Mouse (Mus musculus) macrophage (primary cell): ENCODE measurements around the gene Slc2a4. TPM values are rescaled to one million over a fixed set of nuclear protein-coding genes. Genes with fewer than 3 reads are reported as not detected.
A peak's percentile ranks its signal among the peaks of the same experiment; 100 is the strongest.

ENCODE experiments used
- H3K27ac ChIP-seq: fragments of 350-480 bp; formaldehyde crosslinking; 2 replicates; pipeline ENCODE4 v1.9.0; 2021
- H3K36me3 ChIP-seq: fragments of 350-480 bp; formaldehyde crosslinking; 2 replicates; pipeline ENCODE4 v1.9.0; 2021; ENCODE audit errors: inconsistent target
- H3K4me3 ChIP-seq: fragments of 350-480 bp; formaldehyde crosslinking; 2 replicates; pipeline ENCODE4 v1.9.0; 2021; ENCODE audit errors: inconsistent target
- H3K79me2 ChIP-seq: fragments of 350-480 bp; formaldehyde crosslinking; 2 replicates; pipeline ENCODE4 v1.9.0; 2021; ENCODE audit errors: inconsistent target
- WGBS: methylation state at CpG from one replicate; pipeline ENCODE4 v1.1.7; 2026; ENCODE audit warnings: inconsistent platforms; ENCODE audit not compliant: missing documents; 5-methylcytosine and 5-hydroxymethylcytosine counted together
- polyA plus RNA-seq: library from polyadenylated mRNA; stranded (reverse); fragments of 250-400 nt; gene quantifications from 3 replicates; pipeline ENCODE4 v1.2.4, GENCODE M21; 2018; ENCODE audit warnings: inconsistent platforms
- total RNA-seq, 78 experiments: library from RNA; depleted of rRNA; stranded (reverse); fragments of 250-400 nt; gene quantifications; 1 replicate in 9 of 78; 2 replicates in 24 of 78; 3 replicates in 43 of 78; 4 replicates in 2 of 78; pipeline ENCODE4 v1.2.4; 2018; ENCODE audit warnings: inconsistent platforms in 56 of 78

Gene Slc2a4
- total RNA-seq (2018; cell fraction: chromatin; rRNA removed): under 1 TPM in 3 of 26 experiments, not detected in 23; 0.45 to 0.74 (median 0.49) TPM
- under 1 TPM in 14 of 26 experiments, not detected in 12; 0.05 to 0.30 (median 0.11) TPM for total RNA-seq (2018; cell fraction: cytosol; rRNA removed)
- under 1 TPM in 1 of 26 experiments, not detected in 25; 0.20 TPM for total RNA-seq (2018; cell fraction: nucleus; rRNA removed)
- 0.13 to 0.50 TPM in 2 of 3 replicates, not detected in the other for polyA plus RNA-seq

GRCm38 (mm10) chr11:69948066-69948762 lies at the start of gene Slc2a4:
Slc2a4 (minus strand) TSS chr11:69948188.
- Histone ChIP-seq H3K36me3 (no peaks in the 10 kb centered on the region), H3K27ac (no peak within 1 kb of the TSS), H3K79me2 (no peaks in the 10 kb centered on the region), H3K4me3 (peak within 1 kb of the TSS; percentile 1; the same call in 1 of the 2 replicates)
- WGBS: 2% methylated on average over 29 of the region's 34 CpGs

DNA sequence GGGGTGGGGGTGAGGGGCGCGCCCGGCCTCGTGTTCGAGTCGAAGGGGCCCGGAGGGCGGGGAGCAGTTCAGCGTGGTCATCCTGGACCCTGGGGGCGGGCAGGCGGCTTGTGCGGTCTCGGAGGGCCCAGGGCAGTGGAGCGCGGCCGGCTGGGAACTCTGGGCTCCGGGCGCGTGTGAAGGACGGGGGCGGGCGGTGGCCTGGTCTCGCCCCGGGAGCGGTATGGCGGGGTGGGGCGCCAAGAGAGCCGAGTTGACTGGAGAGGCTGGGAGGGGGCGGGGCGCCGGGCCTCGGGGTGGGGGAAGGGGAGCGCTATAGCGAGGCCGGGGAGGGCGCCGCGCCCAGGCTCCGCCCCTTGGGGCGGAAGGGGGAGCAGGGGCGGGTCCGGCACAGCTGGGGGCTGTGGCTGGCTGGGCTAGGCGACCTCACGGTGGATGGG lies 49.1 kb upstream of the Slc2a4 start:
- Histone ChIP-seq H3K36me3 (peaks cover 29% of the 10 kb centered on the region), H3K4me3 (peak overlapping the region; percentile 100), H3K79me2 (peaks cover 71% of the 10 kb centered on the region), H3K27ac (peak overlapping the region; percentile 97)
- WGBS: under 1% methylated on average over 35 of the region's 44 CpGs

DNA sequence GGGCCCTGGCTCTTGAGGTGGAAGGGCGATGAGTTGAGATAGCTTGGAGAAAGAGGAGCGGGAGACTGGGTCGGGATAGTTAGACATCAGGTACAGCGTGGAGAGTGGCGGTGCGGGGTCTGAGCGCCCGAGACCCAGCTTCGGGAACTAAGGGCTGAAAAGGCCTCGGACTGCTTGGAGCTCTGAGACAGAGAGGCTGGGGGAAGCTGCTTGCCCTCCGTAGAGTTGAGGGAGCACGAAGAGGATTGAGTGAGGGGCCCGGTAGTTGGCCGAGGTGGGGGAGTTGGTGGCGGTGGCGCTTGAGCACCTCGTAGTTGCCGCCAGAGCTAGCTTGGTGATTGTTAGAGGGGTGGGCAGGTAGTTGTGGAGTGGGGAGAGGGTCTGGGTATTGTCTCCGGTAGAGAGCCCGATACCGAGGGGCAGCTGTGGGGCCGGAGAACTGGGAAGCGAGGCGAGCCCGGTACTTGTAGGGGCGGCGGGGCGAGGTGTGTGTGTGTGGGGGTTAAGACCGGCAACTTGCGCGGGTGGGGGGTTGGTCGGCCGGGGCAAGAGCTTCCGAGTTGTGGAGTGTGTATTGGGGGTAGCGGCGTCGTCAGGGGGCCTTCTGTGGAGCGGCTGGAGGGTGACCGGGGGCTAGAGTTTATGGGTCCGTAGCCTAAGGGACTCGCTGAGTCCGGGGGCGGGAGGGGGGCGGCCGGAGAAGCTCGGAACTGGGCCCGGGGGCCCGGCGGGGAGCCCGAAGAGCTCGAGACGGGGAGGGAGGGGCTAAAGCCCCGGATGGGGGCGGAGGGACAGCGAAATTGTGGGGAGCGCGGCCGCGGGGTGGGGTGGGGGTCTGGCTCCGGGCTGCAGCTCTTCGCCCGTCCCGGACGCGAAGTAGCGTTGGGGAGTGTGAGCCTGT lies 48.4 kb upstream of the Slc2a4 start:
- H3K4me3 ChIP-seq: peak overlapping the region; percentile 100
- WGBS: 1% methylated on average over 58 of the region's 66 CpGs
- peaks cover 29% of the 10 kb centered on the region for H3K36me3 ChIP-seq
- H3K27ac ChIP-seq: peak overlapping the region; percentile 97
- H3K79me2 ChIP-seq: peaks cover 70% of the 10 kb centered on the region

DNA sequence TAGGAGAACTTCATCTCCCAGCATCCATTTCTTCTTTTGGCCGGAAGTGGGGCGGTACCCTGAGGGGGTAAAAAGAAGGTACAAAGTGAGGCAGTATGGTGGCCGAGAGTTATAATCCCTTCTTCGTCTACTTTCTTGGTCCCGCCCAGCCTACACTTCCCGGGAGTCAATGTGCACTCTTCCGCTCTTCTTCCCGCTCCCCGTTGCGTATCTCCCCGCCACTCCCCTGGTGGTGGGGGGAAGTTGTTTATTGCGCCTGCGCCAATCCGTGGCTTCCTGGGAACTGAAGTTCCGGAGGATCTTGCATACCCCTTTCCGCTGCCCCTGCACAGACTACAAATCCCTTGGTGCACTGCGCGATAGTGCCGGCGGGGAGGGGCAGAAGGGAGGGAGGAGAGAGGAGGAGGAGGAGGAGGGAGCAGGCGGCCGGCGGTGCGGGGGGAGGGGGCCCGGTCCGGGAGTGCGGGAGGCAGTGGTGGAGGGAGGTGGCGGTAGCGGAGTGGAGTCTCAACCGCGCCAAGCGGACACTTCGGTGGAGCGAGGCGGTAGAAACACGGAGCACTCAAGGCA lies 47.5 kb upstream of the Slc2a4 start, which contains the start of gene Phf23:
Gene Phf23, plus strand, starts transcription at position 387 of the 570 bp plus-strand sequence.
- Histone ChIP-seq H3K4me3 (peak within 1 kb of the TSS; percentile 100), H3K79me2 (peaks cover 64% of the 10 kb centered on the region), H3K36me3 (peaks cover 29% of the 10 kb centered on the region), H3K27ac (peak within 1 kb of the TSS; percentile 97)
- 0% methylated on average over 36 of the region's 36 CpGs for WGBS

DNA sequence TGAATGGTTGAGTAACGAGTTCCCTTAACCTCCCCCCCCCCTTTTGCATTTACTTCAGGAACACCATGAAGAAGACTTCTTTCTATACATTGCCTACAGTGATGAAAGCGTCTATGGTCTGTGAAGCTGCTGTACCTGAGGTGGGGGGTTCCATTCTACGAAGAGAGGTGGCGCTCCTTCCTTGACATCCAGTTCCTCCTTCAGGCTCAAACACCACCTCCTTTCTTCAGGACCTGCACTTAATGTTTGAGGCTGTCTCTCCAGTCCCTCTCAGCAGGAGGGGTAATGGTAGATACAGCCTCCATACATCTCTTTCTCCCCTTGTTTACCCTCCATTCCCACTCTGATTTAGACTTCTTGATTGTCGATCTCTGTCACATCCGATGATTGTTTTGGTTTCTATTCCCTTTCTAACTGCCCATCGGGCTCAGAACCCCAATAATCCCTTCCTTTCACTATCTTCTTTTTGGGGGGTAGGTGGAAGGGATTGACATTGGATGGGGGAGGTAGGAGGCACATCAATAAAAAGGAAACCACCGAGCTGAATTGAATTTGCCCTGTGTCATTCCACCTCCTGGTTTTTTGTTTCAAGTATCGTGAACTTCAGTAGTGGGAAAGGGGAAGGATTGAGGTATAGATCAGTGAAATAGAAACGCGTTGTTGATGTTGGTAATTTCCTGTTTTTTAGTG lies 46.6 kb upstream of the Slc2a4 start:
- Histone ChIP-seq H3K79me2 (peaks cover 58% of the 10 kb centered on the region), H3K36me3 (peaks cover 27% of the 10 kb centered on the region), H3K4me3 (no peak overlapping the region), H3K27ac (no peak overlapping the region)
- WGBS: 84% methylated on average over 11 of the region's 11 CpGs

DNA sequence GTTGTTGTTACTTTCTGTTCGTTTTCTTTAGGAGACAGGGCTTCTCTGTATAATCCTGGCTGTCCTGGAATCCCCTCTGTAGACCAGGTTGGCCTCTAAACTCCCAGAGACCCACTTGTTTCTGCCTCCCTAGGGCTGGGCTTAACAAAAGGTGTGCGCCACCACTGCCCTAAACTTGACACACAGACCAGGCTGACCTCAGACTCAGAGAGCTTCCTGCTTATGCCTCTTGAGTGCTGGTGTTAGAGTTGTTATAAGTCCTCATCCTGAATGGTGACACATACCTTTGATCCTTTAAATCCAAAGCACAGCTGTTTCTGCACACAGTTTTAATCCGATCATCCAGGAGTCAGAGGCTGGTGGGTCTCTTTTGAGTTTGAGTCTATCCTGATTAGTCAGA lies 44.9 kb upstream of the Slc2a4 start:
- peaks cover 34% of the 10 kb centered on the region for H3K36me3 ChIP-seq
- peaks cover 52% of the 10 kb centered on the region for H3K79me2 ChIP-seq
- 0 out of 2 replicates have a peak overlapping the region, but pooled peaks have one; percentile 99 for H3K27ac ChIP-seq
- 93% methylated on average over 3 of the region's 3 CpGs for WGBS
- H3K4me3 ChIP-seq: peak overlapping the region; percentile 97

GRCm38 (mm10) chr11:69992396-69992795 lies 44.4 kb upstream of the Slc2a4 start:
- Histone ChIP-seq H3K4me3 (peak overlapping the region; percentile 97), H3K79me2 (peaks cover 57% of the 10 kb centered on the region), H3K36me3 (peaks cover 39% of the 10 kb centered on the region), H3K27ac (peak overlapping the region; percentile 99)
- 85% methylated on average over 10 of the region's 10 CpGs for WGBS

GRCm38 (mm10) chr11:69991711-69992110 lies 43.7 kb upstream of the Slc2a4 start:
- peak overlapping the region; percentile 99 for H3K27ac ChIP-seq
- peak overlapping the region; percentile 97 for H3K4me3 ChIP-seq
- 1% methylated on average over 15 of the region's 15 CpGs for WGBS
- H3K79me2 ChIP-seq: peaks cover 62% of the 10 kb centered on the region
- peaks cover 46% of the 10 kb centered on the region for H3K36me3 ChIP-seq

DNA sequence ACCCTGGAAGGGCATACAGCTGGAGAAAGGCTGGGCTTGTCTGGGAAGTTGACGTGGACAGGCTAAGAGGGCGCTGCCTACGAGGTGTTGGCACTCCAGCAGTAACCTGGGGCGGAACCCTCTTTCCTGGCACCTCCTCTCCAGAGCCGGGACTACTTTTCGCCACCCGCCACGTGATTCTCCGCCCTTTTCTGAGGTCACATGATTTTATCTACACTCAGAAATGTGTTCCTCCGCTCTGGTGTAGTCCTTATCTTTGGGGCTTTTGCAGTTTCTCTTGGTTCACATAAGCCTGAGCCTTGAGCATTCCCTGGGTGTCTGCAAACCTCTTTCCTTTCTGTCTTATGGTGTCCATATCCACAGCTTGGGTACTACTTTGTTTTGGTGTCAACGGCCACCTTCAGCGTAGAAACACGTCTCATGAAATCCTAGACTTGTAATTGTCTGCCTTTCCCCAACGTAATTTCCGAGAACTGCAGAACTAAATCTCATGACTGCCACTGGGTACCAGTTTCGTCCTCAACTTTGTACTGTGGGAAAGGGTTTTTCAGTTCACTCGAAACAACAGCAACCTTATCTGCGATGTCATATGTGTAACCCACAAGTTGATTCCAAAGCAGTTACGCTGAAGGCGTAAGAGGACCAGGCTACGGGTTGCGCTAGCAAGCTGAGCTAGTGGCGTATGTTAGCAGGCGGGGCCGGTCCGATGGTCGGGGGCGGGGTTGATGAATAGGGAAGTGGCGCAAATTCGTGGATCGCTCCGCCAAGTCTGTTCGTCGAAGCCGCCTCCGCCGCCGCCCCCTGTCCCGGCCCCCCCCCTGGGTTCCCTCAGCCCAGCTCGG lies 43.1 kb upstream of the Slc2a4 start, which contains the start of gene Gabarap:
Gene Gabarap, plus strand, starts transcription at position 294 of the 842 bp plus-strand sequence.
- WGBS: 2% methylated on average over 38 of the region's 40 CpGs
- peak within 1 kb of the TSS; percentile 97 for H3K4me3 ChIP-seq
- H3K27ac ChIP-seq: peak within 1 kb of the TSS; percentile 99
- H3K36me3 ChIP-seq: peaks cover 52% of the 10 kb centered on the region
- H3K79me2 ChIP-seq: peaks cover 63% of the 10 kb centered on the region

DNA sequence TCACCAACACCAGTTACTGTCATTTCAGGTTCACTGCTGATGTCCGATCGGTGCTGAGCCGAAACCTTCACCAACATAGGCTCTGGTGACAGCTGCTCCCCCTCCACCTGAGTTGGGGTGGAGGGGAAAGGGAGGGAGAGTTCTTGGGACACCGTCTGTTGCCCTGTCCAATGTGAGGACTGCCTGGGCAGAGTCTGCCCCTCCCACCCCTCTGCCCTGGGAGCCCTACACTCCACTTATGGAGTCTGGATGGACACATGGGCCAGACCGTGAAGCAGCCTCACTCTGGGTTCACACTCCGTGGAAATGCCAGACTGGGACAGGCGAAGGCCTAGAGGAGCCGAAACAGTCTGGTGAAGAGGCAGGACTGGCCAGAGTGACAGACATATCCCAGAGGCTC lies 42.0 kb upstream of the Slc2a4 start:
- WGBS: 98% methylated on average over 8 of the region's 8 CpGs
- Histone ChIP-seq H3K36me3 (peaks cover 60% of the 10 kb centered on the region), H3K4me3 (no peak overlapping the region), H3K79me2 (peaks cover 65% of the 10 kb centered on the region), H3K27ac (0 out of 2 replicates have a peak overlapping the region, but pooled peaks have one; percentile 5)

DNA sequence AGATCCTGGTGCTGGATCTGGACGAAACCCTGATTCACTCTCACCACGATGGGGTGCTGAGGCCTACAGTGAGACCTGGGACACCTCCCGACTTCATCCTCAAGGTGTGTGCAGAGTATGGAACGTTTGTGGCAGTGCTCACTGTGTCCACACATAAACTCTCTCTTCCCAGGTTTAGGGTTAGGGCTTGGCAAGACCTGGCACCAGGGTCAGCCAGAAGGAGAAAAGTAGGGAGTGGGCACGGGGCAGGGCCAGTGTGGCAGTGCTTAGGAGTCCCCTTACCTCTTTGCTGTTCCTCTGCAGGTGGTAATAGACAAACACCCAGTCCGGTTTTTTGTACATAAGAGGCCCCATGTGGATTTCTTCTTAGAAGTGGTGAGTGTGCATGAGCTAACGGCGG lies 36.4 kb upstream of the Slc2a4 start:
- Histone ChIP-seq H3K27ac (no peak overlapping the region), H3K36me3 (peaks cover 50% of the 10 kb centered on the region), H3K4me3 (no peak overlapping the region), H3K79me2 (peaks cover 76% of the 10 kb centered on the region)
- WGBS: 95% methylated on average over 8 of the region's 8 CpGs

DNA sequence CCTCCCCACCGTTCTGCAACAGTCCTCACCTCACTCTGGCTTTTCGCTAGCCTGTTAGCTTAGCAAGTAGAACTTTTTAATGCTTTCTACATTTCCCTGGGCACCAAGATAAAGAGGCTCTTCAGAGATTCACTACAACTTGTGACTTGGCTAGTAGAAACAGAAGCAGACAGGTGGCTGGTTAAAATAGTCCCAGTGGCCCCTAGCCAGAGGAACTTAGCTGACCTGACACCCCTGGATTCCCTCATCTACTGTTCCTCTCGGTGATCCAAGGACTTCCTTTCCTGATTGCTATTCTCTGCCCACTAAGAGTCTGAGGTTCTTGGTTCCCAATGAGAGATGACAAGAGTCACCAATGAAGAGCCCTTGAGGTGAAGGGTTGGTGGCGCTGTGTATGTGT lies 35.4 kb upstream of the Slc2a4 start:
- peaks cover 82% of the 10 kb centered on the region for H3K79me2 ChIP-seq
- no peak overlapping the region for H3K4me3 ChIP-seq
- H3K36me3 ChIP-seq: peaks cover 43% of the 10 kb centered on the region
- no peak overlapping the region for H3K27ac ChIP-seq
- WGBS: 90% methylated on average over 4 of the region's 4 CpGs

DNA sequence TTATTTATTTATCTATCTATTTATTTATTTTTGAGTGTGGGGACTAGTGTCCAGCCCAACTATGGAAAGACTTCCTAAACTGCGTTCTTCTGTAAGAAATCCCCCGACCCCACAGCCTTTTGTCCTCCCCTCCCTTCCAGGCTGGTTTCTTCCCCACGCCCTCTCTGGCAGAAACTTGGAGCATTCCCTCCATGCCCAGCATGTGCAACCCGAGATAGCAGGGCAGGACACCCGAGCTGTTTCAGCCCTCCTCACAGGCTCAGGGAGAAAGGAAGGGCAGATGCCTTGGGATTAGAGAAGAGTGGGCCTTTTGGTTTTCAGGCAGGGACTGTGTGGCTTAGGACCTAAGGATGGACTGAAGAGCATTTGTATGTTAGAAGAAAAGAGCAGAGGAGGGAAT lies 34.9 kb upstream of the Slc2a4 start:
- WGBS: 78% methylated on average over 5 of the region's 5 CpGs
- Histone ChIP-seq H3K79me2 (peaks cover 81% of the 10 kb centered on the region), H3K36me3 (peaks cover 39% of the 10 kb centered on the region), H3K4me3 (no peak overlapping the region), H3K27ac (no peak overlapping the region)
